In the genomic region with DNA sequence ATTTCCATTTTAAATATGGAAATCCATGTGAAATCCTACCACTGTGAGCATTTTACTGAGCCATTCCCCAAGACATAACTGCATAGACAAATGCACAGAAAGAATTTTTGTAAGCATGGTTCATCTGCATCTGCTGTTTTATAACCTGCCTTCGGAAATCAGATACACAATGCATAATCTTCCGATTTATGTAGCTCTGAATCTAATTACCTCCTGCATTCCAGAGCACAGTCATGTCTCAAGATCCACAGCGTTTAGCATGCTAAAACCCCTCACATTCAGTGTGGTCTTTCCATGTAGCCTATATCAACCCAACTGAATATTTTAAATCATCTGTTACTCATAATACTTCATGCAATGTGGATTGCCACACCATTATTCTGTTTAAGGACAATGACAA, we compare ENCODE assay signal across 29 mouse cellular contexts.
"Had no signal": no experiment of that assay in that cellular context is flagged by ENCODE, and none has a peak within 500 bp of the region (broad histone marks: within the 10 kb centered on the region; RNA-seq: fewer than 3 reads in every experiment).

No protein-coding gene starts in this region.

- H3K27me3 ChIP-seq: embryonic facial prominence, embryonic 12.5 days; embryonic facial prominence, embryonic 13.5 days; forebrain, embryonic 12.5 days; forebrain, embryonic 13.5 days; forebrain, embryonic 15.5 days; heart, embryonic 12.5 days had no signal

- H3K36me3 ChIP-seq: forebrain, embryonic 12.5 days; forebrain, embryonic 15.5 days had no signal

- H3K4me1 ChIP-seq: embryonic facial prominence, embryonic 12.5 days; forebrain, embryonic 10.5 days; forebrain, embryonic 12.5 days; forebrain, embryonic 13.5 days; forebrain, embryonic 15.5 days had no signal

- H3K27ac ChIP-seq: embryonic facial prominence, embryonic 12.5 days; embryonic facial prominence, embryonic 13.5 days; forebrain, embryonic 10.5 days; forebrain, embryonic 12.5 days; forebrain, embryonic 13.5 days; forebrain, embryonic 15.5 days; gastrocnemius, adult 2 months; heart, adult 2 months had no signal

- H3K4me3 ChIP-seq: embryonic facial prominence, embryonic 12.5 days; embryonic facial prominence, embryonic 13.5 days; erythroblast, embryonic 14.5 days; forebrain, embryonic 10.5 days; forebrain, embryonic 12.5 days; forebrain, embryonic 13.5 days; forebrain, embryonic 15.5 days; gastrocnemius, adult 2 months; heart, adult 2 months; heart, embryonic 12.5 days had no signal

- H3K9me3 ChIP-seq: embryonic facial prominence, embryonic 12.5 days; embryonic facial prominence, embryonic 13.5 days; forebrain, embryonic 10.5 days; forebrain, embryonic 12.5 days; forebrain, embryonic 13.5 days; forebrain, embryonic 15.5 days; heart, embryonic 12.5 days had no signal

- H3K9ac ChIP-seq: embryonic facial prominence, embryonic 12.5 days; embryonic facial prominence, embryonic 13.5 days; forebrain, embryonic 12.5 days; forebrain, embryonic 13.5 days; forebrain, embryonic 15.5 days; forebrain, postnatal 0 days; heart, embryonic 12.5 days had no signal

- ATAC-seq: forebrain, embryonic 13.5 days; forebrain, embryonic 14.5 days; forebrain, embryonic 15.5 days; forebrain, embryonic 16.5 days; forebrain, postnatal 0 days had no signal

- DNase-seq: cerebellum, adult 18-20 months; cerebellum, adult 2 months; cerebellum, adult 8-10 months; cerebellum, adult 9-10 months; cerebellum, adult 9-11 months; cerebellum, postnatal 10 days; cerebellum, postnatal 14 days; cerebellum, postnatal 25 days; cerebellum, postnatal 36 days; embryo, embryonic 11 days; forebrain, postnatal 0 days; gastrocnemius, adult 2 months; gastrocnemius, postnatal 10 days; gastrocnemius, postnatal 14 days; gastrocnemius, postnatal 25 days; gastrocnemius, postnatal 36 days; heart, adult 18-20 months; heart, adult 2 months had no signal

- H3K4me2 ChIP-seq: embryonic facial prominence, embryonic 12.5 days; embryonic facial prominence, embryonic 13.5 days; forebrain, embryonic 12.5 days; forebrain, embryonic 13.5 days; forebrain, embryonic 15.5 days; heart, embryonic 11.5 days; heart, embryonic 12.5 days had no signal
